Mouse (Mus musculus) stomach, embryonic 15.5 days (tissue): Measurements from ENCODE around the gene Atf6. TPM values are rescaled to one million over a fixed set of nuclear protein-coding genes. Genes with fewer than 3 reads are reported as not detected.

ENCODE experiments used
- ATAC-seq: fragments of 200-750 bp; cut with Nextera tagmentation; 2 replicates; pipeline ENCODE4 v1.8.0; 2017; ENCODE audit warnings: low read depth, moderate number of reproducible peaks, moderate TSS enrichment; ENCODE audit not compliant: insufficient read depth, low FRiP score
- H3K27ac ChIP-seq: fragments of 300-500 bp; sonication (generic); 2 replicates; pipeline ENCODE4 v1.5.1; 2015; ENCODE audit warnings: mild to moderate bottlenecking, inconsistent platforms
- H3K27me3 ChIP-seq: fragments of 300-500 bp; sonication (generic); replicated peaks from 2 replicates; pipeline ENCODE4 v1.6.1; 2015; ENCODE audit warnings: inconsistent platforms
- H3K36me3 ChIP-seq: fragments of 300-500 bp; sonication (generic); 2 replicates; pipeline ENCODE4 v1.6.1; 2015; ENCODE audit warnings: inconsistent platforms
- H3K4me1 ChIP-seq: fragments of 300-500 bp; sonication (generic); 2 replicates; pipeline ENCODE4 v1.6.1; 2015; ENCODE audit warnings: inconsistent platforms
- H3K4me2 ChIP-seq: fragments of 300-500 bp; sonication (generic); 2 replicates; pipeline ENCODE4 v1.6.1; 2015; ENCODE audit warnings: mild to moderate bottlenecking, inconsistent platforms
- H3K4me3 ChIP-seq: fragments of 300-500 bp; sonication (generic); replicated peaks from 2 replicates; pipeline ENCODE4 v1.5.1; 2015; ENCODE audit warnings: inconsistent platforms
- H3K9ac ChIP-seq: fragments of 300-500 bp; sonication (generic); 2 replicates; pipeline ENCODE4 v1.6.1; 2015; ENCODE audit warnings: inconsistent platforms
- H3K9me3 ChIP-seq: fragments of 300-500 bp; sonication (generic); 2 replicates; pipeline ENCODE4 v1.6.1; 2016; ENCODE audit warnings: inconsistent platforms
- WGBS: fragments of 180-500 bp; shearing (Covaris S2); methylation state at CpG from one replicate; pipeline ENCODE4 v1.1.7; 2015; 5-methylcytosine and 5-hydroxymethylcytosine counted together
- polyA plus RNA-seq: library from polyadenylated mRNA; unstranded; fragments of >200 nt; fragmentation: Nextera tagmentation; extraction: Ambion mirVana; gene quantifications from 2 replicates; pipeline ENCODE4 v1.2.1, GENCODE M21; 2015

Gene Atf6
- 8.9 and 9.5 TPM in 2 replicates for polyA plus RNA-seq

DNA sequence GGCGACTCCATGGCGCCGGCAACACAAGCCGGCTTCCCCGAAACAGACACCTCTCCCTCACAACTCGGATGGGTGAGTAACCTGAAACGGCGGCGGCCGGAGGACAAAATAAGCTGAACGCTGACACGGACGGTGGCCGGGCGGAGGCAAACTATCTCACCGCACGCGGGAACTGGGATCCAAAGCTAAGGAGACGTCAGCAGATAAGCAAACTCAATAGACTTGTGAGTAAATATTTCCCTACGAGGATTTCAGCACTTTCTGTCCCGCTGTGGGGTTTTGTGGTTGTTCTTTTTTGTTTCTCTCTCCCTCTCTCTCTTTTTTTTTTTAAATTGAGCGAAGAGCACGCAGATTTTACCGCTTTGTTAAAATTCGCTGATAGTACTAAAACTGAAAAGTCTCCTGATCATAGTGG, at the start of gene Atf6:
Gene Atf6 (minus strand): TSS at position 81 of the 415 bp plus-strand sequence.
- Histone ChIP-seq H3K4me3 (peak within 1 kb of the TSS; percentile 91), H3K27me3 (no peaks in the 10 kb centered on the region), H3K4me2 (peak within 1 kb of the TSS; percentile 75), H3K9me3 (no peaks in the 10 kb centered on the region), H3K36me3 (no peaks in the 10 kb centered on the region; the same call in 1 of the 2 replicates), H3K27ac (peak within 1 kb of the TSS; percentile 81), H3K4me1 (peaks cover 5% of the 10 kb centered on the region; the same call in 1 of the 2 replicates), H3K9ac (peak within 1 kb of the TSS; percentile 63)
- under 1% methylated on average over 25 of the region's 25 CpGs for WGBS
- peak; percentile 81 for ATAC-seq

DNA sequence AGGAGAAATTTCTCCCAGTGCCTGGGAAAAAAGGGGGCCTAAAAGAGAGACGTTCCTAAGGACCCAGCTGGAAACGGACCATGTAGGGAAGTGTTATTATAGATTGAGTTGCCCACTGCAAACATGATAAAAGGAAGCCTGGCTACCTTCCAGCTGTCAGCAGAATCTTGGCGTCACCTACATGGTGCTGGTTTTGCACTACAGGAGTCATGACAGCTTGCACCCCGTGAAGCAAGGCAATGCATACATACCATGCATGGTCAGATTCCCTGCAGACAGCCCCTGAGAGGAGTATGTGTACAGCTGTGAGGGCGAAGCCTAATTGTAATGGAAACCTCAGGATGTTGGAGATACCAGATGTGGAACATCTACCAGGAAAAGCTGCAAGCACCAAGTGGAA, 48.1 kb upstream of the Atf6 start:
- Histone ChIP-seq H3K27ac (no peak overlapping the region), H3K4me1 (no peaks in the 10 kb centered on the region), H3K9ac (no peak overlapping the region), H3K4me3 (no peak overlapping the region), H3K4me2 (no peak overlapping the region), H3K9me3 (no peaks in the 10 kb centered on the region), H3K27me3 (no peaks in the 10 kb centered on the region), H3K36me3 (no peaks in the 10 kb centered on the region)
- WGBS, result 64% methylated on average over 5 of the region's 5 CpGs
- ATAC-seq, result no peak

DNA sequence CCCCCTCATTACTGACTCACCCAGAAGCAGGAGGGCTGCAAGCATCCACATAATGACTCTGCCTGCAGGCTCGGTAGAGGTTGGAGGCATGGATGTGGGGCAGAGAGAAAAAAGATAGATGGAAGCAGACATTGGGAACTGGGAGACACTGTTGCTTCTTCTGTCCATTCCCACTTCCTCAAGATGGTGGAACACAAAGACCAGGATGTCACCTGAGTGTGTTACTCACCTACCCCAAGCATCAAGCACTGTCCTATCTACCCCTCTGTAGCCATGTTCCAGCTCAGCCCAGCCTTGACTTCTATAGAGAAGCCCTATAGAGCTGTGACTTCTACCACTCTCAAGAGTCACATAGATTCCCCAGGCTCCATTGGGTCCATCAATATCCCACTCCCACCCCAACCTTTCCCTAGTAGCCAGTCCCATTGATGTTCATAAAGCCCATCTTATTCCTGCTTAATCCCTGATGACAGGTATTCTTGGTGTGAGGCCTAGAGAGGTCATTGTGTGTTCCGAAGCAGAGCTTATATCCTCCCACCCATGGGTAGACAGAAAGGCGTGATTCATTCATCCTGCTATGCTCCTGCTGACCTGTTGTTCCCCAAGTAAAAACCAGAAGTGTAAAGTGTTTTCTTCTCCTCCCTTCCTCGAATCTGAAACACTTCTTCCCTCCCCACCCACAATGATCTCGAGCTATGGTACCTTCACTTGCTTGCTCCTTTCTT, 45.5 kb upstream of the Atf6 start, which contains the start of gene Fcrlb:
Gene Fcrlb (minus strand): TSS at position 51 of the 725 bp plus-strand sequence.
- Histone ChIP-seq H3K4me1 (peaks cover 7% of the 10 kb centered on the region; the same call in 1 of the 2 replicates), H3K36me3 (no peaks in the 10 kb centered on the region), H3K9me3 (no peaks in the 10 kb centered on the region), H3K4me3 (no peak within 1 kb of the TSS), H3K27me3 (peaks cover 8% of the 10 kb centered on the region), H3K4me2 (no peak within 1 kb of the TSS), H3K27ac (no peak within 1 kb of the TSS), H3K9ac (no peak within 1 kb of the TSS)
- WGBS, result 70% methylated on average over 5 of the region's 5 CpGs
- ATAC-seq, result no peak

DNA sequence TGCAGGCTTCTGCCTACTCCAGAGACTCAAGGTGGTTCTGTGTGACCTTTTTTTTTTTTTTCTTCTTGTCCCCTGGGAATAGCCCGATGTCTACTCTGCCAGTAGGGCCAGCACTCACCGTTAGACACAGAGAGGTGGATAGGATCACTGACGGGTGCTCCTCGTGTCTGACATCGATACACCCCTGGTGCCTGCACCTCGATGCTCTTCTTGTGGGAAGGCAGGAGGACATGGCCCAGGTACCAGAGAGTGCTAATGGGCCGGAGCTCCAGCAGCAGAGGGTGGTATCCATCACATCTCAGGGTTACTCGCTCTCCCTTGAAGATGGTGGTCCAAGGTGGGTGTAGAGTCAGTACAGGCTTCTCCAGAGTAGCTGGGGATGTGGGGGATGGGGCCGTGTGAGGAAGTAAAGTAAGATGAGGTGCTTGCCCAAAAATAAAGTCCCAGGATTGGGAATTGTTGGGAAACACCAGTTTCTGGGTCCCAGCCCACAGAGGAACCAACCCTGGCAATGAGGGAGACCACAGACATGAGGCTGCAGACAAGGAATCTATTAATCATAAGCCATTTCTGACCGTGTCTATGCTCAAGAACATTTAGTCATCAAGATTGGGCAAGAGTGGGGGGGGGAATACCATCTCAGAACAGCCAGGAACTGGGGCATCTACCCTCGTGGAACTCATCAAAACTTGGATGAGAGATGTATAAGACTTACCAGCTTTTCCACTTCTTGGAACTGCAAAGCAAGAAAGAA, 44.5 kb upstream of the Atf6 start:
- no peak overlapping the region for H3K9ac ChIP-seq
- H3K27ac ChIP-seq, result no peak overlapping the region
- no peak overlapping the region for H3K4me3 ChIP-seq
- WGBS, result 84% methylated on average over 11 of the region's 11 CpGs
- H3K4me2 ChIP-seq, result no peak overlapping the region
- H3K36me3 ChIP-seq, result no peaks in the 10 kb centered on the region
- peaks cover 16% of the 10 kb centered on the region for H3K27me3 ChIP-seq
- no peak for ATAC-seq
- H3K9me3 ChIP-seq, result no peaks in the 10 kb centered on the region
- H3K4me1 ChIP-seq, result peaks cover 15% of the 10 kb centered on the region

DNA sequence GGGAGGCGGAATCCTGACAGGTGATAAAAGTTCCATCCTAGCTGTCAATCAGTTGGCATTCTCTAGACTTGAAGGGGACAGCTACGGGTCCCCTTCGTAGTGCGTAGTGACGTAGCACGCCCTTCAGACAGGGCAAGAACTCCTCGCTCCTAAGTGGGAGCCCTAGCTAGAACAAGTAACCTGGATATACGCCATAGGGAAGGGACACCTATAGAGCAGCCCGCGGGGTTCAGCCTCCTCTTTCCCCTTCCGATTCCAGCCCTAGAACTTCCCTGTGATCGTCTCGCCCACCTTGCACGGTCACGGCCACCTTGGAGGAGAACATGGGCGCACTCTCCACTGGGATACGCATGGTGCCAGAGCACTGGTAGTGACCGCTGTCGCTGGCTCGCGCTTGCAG, 40.8 kb upstream of the Atf6 start:
- WGBS, result 4% methylated on average over 21 of the region's 21 CpGs
- no peak overlapping the region for H3K27ac ChIP-seq
- H3K9ac ChIP-seq, result no peak overlapping the region
- no peak for ATAC-seq
- H3K4me1 ChIP-seq, result peaks cover 16% of the 10 kb centered on the region
- H3K27me3 ChIP-seq, result peaks cover 26% of the 10 kb centered on the region
- no peaks in the 10 kb centered on the region for H3K36me3 ChIP-seq
- no peaks in the 10 kb centered on the region for H3K9me3 ChIP-seq
- peak overlapping the region; percentile 37 for H3K4me3 ChIP-seq
- peak overlapping the region; percentile 78 for H3K4me2 ChIP-seq

DNA sequence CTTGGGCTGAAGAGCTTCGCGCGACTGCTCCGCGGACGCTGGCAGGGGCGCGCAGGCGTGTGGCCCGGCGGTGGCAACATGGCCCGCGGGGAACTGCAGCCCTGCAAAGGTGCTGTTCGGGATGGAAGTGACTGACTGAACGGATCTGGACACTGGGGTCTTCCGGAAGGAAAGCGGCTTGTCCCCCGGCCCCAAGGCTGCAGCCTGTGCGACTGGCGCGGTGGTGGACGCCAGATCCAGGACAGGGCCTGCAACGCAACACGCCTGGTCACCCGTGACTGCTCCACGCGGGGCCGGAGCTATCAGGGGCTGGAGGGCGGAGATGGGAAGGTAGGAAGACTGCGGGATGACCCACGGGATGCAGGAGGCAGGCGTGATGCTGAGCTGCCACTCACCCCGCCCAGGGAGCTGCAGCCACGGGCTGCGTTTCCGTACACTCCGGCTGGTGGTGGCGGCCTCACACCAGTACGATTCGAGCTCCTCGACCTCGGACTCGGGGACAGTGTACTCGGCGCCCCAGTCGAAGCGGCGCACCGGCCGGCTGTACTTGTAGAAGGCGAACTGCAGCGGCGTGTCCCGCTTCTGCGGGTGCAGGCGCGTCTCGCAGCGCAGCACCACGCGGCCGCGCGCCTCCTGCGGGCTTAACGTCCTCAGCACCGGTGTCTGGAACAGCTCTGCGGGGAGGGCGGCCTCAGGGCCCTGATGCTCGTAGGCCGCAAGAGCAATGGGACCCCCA, 40.1 kb upstream of the Atf6 start:
- Histone ChIP-seq H3K36me3 (no peaks in the 10 kb centered on the region), H3K4me3 (peak overlapping the region; percentile 37), H3K4me2 (peak overlapping the region; percentile 78), H3K9ac (0 out of 2 replicates have a peak overlapping the region, but pooled peaks have one; percentile 1), H3K27me3 (peaks cover 26% of the 10 kb centered on the region), H3K4me1 (peaks cover 16% of the 10 kb centered on the region), H3K27ac (no peak overlapping the region), H3K9me3 (no peaks in the 10 kb centered on the region)
- 1% methylated on average over 71 of the region's 71 CpGs for WGBS
- peak; percentile 66 for ATAC-seq

DNA sequence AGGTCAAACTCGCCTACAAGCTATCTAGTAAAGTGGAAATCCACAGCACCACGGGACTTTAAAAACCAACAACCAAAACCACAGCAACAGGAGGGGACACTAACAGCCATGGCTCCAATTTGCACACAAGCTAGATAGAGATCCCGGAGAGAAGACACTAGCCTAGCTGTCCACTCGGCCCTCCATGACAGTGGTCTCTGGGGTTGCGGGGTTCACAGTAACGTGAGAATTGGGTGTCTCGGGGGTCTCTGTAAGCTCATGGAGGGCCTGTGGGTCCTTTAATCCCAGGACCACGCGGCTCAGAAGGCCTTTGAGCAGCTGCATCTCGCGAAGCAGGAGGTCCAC, 39.5 kb upstream of the Atf6 start:
- H3K9ac ChIP-seq, result no peak overlapping the region
- no peak for ATAC-seq
- peaks cover 26% of the 10 kb centered on the region for H3K27me3 ChIP-seq
- WGBS, result 30% methylated on average over 11 of the region's 11 CpGs
- H3K27ac ChIP-seq, result no peak overlapping the region
- peak overlapping the region; percentile 37 for H3K4me3 ChIP-seq
- H3K4me1 ChIP-seq, result peaks cover 16% of the 10 kb centered on the region
- H3K4me2 ChIP-seq, result peak overlapping the region; percentile 78
- H3K9me3 ChIP-seq, result no peaks in the 10 kb centered on the region
- no peaks in the 10 kb centered on the region for H3K36me3 ChIP-seq

DNA sequence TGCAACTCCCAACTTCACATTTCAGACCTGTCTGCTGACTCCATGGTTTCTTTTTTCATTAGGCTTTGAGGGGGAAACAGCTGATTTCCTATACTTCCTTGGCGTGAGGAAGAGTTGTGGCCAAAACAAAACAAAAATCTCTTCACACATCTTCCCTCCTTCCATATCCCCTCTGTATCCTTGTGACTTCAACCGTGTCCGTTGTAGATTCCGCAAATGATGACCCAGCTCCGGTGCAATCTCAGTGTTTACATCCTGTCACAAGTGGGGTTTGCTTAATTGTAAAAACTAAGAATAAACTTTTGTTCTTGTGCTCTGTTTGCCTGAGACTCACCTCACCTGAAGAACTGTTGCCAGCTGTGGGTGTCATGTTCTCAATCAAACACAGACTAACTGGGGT, 35.9 kb upstream of the Atf6 start:
- WGBS, result 44% methylated on average over 5 of the region's 5 CpGs
- ATAC-seq, result no peak

DNA sequence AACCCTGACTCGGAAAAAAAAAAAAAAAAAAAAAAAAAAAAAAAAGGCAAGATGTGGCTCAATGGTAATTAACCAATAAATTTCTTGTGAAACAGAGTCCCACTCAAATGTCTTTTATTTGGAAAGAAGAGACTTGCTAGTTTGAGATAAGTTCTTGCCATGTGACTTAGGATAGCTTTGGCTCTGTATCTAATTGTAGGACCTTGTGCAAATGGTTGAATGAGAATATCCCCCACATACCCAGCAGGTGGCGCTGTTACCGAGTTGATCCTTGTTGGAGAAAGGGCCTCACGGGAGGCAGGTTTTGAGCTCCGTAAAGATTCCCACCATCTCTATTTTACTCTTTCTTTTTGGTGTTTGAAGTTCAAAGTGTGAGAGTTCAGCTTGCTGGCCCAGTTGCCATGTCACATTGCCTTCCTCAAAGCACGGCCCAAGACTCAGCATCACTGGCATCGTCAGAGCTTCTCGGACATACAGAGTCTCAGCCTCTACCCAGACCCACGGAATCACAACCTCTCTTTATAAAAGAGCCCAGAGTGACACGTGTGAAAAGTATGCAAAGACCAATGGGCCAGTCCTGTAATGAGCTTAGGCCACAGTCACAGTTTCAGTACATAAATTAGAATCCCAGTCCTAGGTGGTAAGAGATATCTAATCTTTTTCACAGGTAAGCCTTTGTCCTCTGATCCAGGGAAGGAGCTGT, 34.1 kb upstream of the Atf6 start:
- Histone ChIP-seq H3K4me1 (no peaks in the 10 kb centered on the region), H3K27ac (no peak overlapping the region), H3K9me3 (no peaks in the 10 kb centered on the region), H3K9ac (no peak overlapping the region), H3K4me2 (peak overlapping the region; percentile 34; the same call in 1 of the 2 replicates), H3K27me3 (0 out of 2 replicates have a peak, but pooled peaks cover 7% of the 10 kb centered on the region), H3K36me3 (no peaks in the 10 kb centered on the region), H3K4me3 (no peak overlapping the region)
- WGBS, result 30% methylated on average over 10 of the region's 10 CpGs
- no peak; the same call in 1 of the 2 replicates for ATAC-seq

More for the DNA sequence above, 35.9 kb upstream of the Atf6 start:
- Histone ChIP-seq H3K4me1 (peaks cover 13% of the 10 kb centered on the region), H3K9ac (no peak overlapping the region), H3K27ac (no peak overlapping the region), H3K4me3 (no peak overlapping the region), H3K9me3 (no peaks in the 10 kb centered on the region), H3K27me3 (peaks cover 23% of the 10 kb centered on the region), H3K4me2 (no peak overlapping the region), H3K36me3 (no peaks in the 10 kb centered on the region)

DNA sequence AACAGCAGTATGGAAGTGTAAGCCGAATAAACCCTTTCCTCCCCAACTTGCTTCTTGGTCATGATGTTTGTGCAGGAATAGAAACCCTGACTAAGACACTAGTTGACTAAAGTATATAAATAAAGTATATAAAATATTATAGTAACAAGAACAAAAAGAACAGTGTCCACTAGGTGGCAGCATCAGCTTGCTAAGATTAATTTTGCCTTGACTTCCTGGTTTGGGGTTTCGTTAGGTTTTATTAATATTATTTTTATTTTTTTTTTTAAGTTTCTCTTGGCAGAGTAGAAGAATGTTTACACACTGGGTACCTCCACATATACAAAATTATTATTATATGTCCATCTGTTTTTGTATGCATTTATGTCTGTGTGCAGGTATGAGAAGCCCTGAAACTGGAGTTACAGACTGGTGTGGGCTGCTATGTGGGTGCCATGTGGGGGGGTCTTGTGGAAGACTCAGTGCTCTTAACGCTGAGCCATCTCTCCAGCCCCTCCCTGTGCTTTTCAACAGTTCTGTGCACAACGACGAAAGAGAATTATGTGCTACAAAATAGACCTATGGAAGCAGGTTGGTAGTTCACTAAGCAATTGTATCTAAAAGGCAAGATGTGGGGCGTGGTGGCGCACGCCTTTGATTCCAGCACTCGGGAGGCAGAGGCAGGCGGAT, 33.4 kb upstream of the Atf6 start:
- H3K4me2 ChIP-seq, result peak overlapping the region; percentile 34
- H3K4me1 ChIP-seq, result no peaks in the 10 kb centered on the region
- H3K9me3 ChIP-seq, result no peaks in the 10 kb centered on the region
- no peak overlapping the region for H3K27ac ChIP-seq
- no peaks in the 10 kb centered on the region for H3K36me3 ChIP-seq
- H3K27me3 ChIP-seq, result 0 out of 2 replicates have a peak, but pooled peaks cover 4% of the 10 kb centered on the region
- no peak overlapping the region for H3K4me3 ChIP-seq
- WGBS, result 31% methylated on average over 10 of the region's 10 CpGs
- H3K9ac ChIP-seq, result no peak overlapping the region
- no peak for ATAC-seq
